Mouse (Mus musculus): ENCODE data around the gene Sfxn5.

The Sfxn5 gene

GRCm38 (mm10) chr6:85363906-85364260, 30.7 kb upstream of the Sfxn5 start:
- no peak for DNase-seq

GRCm38 (mm10) chr6:85363231-85363905, 30.1 kb upstream of the Sfxn5 start:
- no peak for DNase-seq

GRCm38 (mm10) chr6:85362610-85363009, 29.4 kb upstream of the Sfxn5 start:
- no peak for DNase-seq

GRCm38 (mm10) chr6:85360311-85360710, 27.1 kb upstream of the Sfxn5 start:
- DNase-seq: no peak

GRCm38 (mm10) chr6:85358877-85359276, 25.7 kb upstream of the Sfxn5 start:
- no peak for DNase-seq

GRCm38 (mm10) chr6:85356682-85357465, 23.7 kb upstream of the Sfxn5 start:
- no peak for DNase-seq

- no peak for DNase-seq
Measured at GRCm38 (mm10) chr6:85355753-85356152, 22.5 kb upstream of the Sfxn5 start.

GRCm38 (mm10) chr6:85354709-85355108, 21.5 kb upstream of the Sfxn5 start:
- DNase-seq: peak; percentile 49

GRCm38 (mm10) chr6:85353706-85354105, 20.5 kb upstream of the Sfxn5 start:
- DNase-seq: no peak

GRCm38 (mm10) chr6:85350157-85350556, 16.9 kb upstream of the Sfxn5 start:
- no peak for DNase-seq

GRCm38 (mm10) chr6:85349246-85349645, 16.0 kb upstream of the Sfxn5 start:
- DNase-seq: no peak

GRCm38 (mm10) chr6:85348133-85348532, 14.9 kb upstream of the Sfxn5 start:
- DNase-seq: no peak

GRCm38 (mm10) chr6:85346028-85346634, 12.9 kb upstream of the Sfxn5 start:
- peak; percentile 80 for DNase-seq

- no peak for DNase-seq
Measured at GRCm38 (mm10) chr6:85344929-85345328, 11.7 kb upstream of the Sfxn5 start.

GRCm38 (mm10) chr6:85343027-85343426, 9.8 kb upstream of the Sfxn5 start:
- no peak for DNase-seq

GRCm38 (mm10) chr6:85341814-85342501, 8.7 kb upstream of the Sfxn5 start:
- no peak for DNase-seq

GRCm38 (mm10) chr6:85340184-85340583, 7.0 kb upstream of the Sfxn5 start:
- no peak for DNase-seq

- peak; percentile 70 for DNase-seq
Measured at GRCm38 (mm10) chr6:85339273-85339901, 6.2 kb upstream of the Sfxn5 start.

- DNase-seq: no peak
Measured at GRCm38 (mm10) chr6:85336944-85337343, 3.7 kb upstream of the Sfxn5 start.

GRCm38 (mm10) chr6:85335352-85335751, 2.1 kb upstream of the Sfxn5 start:
- no peak for DNase-seq

GRCm38 (mm10) chr6:85334851-85335250, 1.6 kb upstream of the Sfxn5 start:
- DNase-seq: no peak

GRCm38 (mm10) chr6:85334251-85334650, 1.0 kb upstream of the Sfxn5 start:
- no peak for DNase-seq

- DNase-seq: no peak
Measured at GRCm38 (mm10) chr6:85333732-85334131, 510 bp upstream of the Sfxn5 start.
